In genomic region chr5:34565545-34566283, GRCm38 (mm10) we compare ENCODE assay signal across 8 mouse cellular contexts. TPM values are rescaled to one million over a fixed set of nuclear protein-coding genes. Genes with fewer than 3 reads are reported as not detected.
DNase-seq lines count a peak whose midpoint lies in the region; ATAC-seq and TF ChIP-seq lines count a peak whose summit lies in the region.

No protein-coding gene starts in this region.

- peak; percentile 34 for DNase-seq in kidney, postnatal 14 days
- DNase-seq in kidney, adult 18-20 months: no peak
- DNase-seq in heart, adult 9 months (ENCODE audit: low spot score in 2 of 2): peak; percentile 85 to 90
- peak; percentile 37 to 63 for DNase-seq in layer of hippocampus, postnatal 14 days (ENCODE audit: low spot score in 2 of 2)
- no peak for DNase-seq in cerebellum, adult 2 months
- no peak for DNase-seq in ovary, postnatal 10 days (ENCODE audit: low spot score)

- peaks cover 7% of the 10 kb centered on the region; the same call in 1 of the 2 replicates for H3K4me1 ChIP-seq in embryonic facial prominence, embryonic 15.5 days
- no peaks in the 10 kb centered on the region for H3K4me1 ChIP-seq in midbrain, embryonic 15.5 days
- H3K4me1 ChIP-seq in cerebellum, adult 2 months (ENCODE audit: control insufficient read depth, insufficient read depth, low read length): no peaks in the 10 kb centered on the region

- H3K27me3 ChIP-seq in embryonic facial prominence, embryonic 15.5 days: no peaks in the 10 kb centered on the region
- no peaks in the 10 kb centered on the region for H3K27me3 ChIP-seq in midbrain, embryonic 15.5 days (replicated peaks)
- no peaks in the 10 kb centered on the region for H3K27me3 ChIP-seq in cerebellum, adult 2 months (ENCODE audit: control insufficient read depth, insufficient read depth, low read length)

- H3K36me3 ChIP-seq in embryonic facial prominence, embryonic 15.5 days: peaks cover 26% of the 10 kb centered on the region
- peaks cover 19% of the 10 kb centered on the region for H3K36me3 ChIP-seq in midbrain, embryonic 15.5 days (replicated peaks)

- 47% methylated on average over 7 of the region's 7 CpGs for WGBS in embryonic facial prominence, embryonic 15.5 days
- WGBS in midbrain, embryonic 15.5 days: 71% methylated on average over 7 of the region's 7 CpGs
- WGBS in cerebellum, adult 2 months: 53% methylated on average over 7 of the region's 7 CpGs

- no peak for TF ChIP-seq POLR2A in cerebellum, adult 2 months (IDR thresholded peaks at IDR 0.05; ENCODE audit: borderline replicate concordance, insufficient read depth, low read length)

- ATAC-seq in embryonic facial prominence, embryonic 15.5 days (ENCODE audit: insufficient number of reproducible peaks, low FRiP score, low TSS enrichment, low read depth): peak; percentile 49; the same call in 1 of the 2 replicates
- ATAC-seq in midbrain, embryonic 15.5 days (replicated peaks): 0 out of 2 replicates have a peak, but pooled peaks have one; percentile 21

- no peaks in the 10 kb centered on the region for H3K9me3 ChIP-seq in embryonic facial prominence, embryonic 15.5 days (replicated peaks)
- no peaks in the 10 kb centered on the region for H3K9me3 ChIP-seq in midbrain, embryonic 15.5 days

- no peak overlapping the region; the same call in 1 of the 2 replicates for H3K9ac ChIP-seq in embryonic facial prominence, embryonic 15.5 days
- H3K9ac ChIP-seq in midbrain, embryonic 15.5 days: no peak overlapping the region

- no peak overlapping the region for H3K4me3 ChIP-seq in embryonic facial prominence, embryonic 15.5 days (replicated peaks)
- no peak overlapping the region for H3K4me3 ChIP-seq in midbrain, embryonic 15.5 days
- no peak overlapping the region for H3K4me3 ChIP-seq in cerebellum, adult 2 months (replicated peaks; ENCODE audit: insufficient read depth, low read depth, low read length)

- no peak overlapping the region for H3K4me2 ChIP-seq in embryonic facial prominence, embryonic 15.5 days (replicated peaks)
- no peak overlapping the region for H3K4me2 ChIP-seq in midbrain, embryonic 15.5 days

- peak overlapping the region; percentile 81 for H3K27ac ChIP-seq in embryonic facial prominence, embryonic 15.5 days (replicated peaks)
- H3K27ac ChIP-seq in midbrain, embryonic 15.5 days: peak overlapping the region; percentile 31; the same call in 1 of the 2 replicates
- H3K27ac ChIP-seq in cerebellum, adult 2 months (ENCODE audit: insufficient read depth, low read length): no peak overlapping the region

- no peak for TF ChIP-seq CTCF in cerebellum, adult 2 months (IDR thresholded peaks at IDR 0.05; ENCODE audit: borderline replicate concordance, insufficient read depth, low read depth, low read length)

RNA-seq across cellular contexts. Expression of gene Add1, which starts 7.8 kb away (rescaled TPM):
- polyA plus RNA-seq in embryonic facial prominence, embryonic 15.5 days (2015; fragmentation: Nextera tagmentation; extraction: Ambion mirVana): 186 and 190 TPM in 2 replicates
- total RNA-seq in layer of hippocampus, postnatal 14 days (2021): 100 to 1,000 TPM; 376 to 400 TPM
- polyA plus RNA-seq in midbrain, embryonic 15.5 days (2015; fragmentation: Nextera tagmentation; extraction: Ambion mirVana): 218 and 221 TPM in 2 replicates
- polyA plus RNA-seq in cerebellum, adult 2 months (2012; rRNA removed): 303 and 315 TPM in 2 replicates

RNA-seq across cellular contexts. Expression of gene Sh3bp2, which starts 40.1 kb away (rescaled TPM):
- polyA plus RNA-seq in embryonic facial prominence, embryonic 15.5 days (2015; fragmentation: Nextera tagmentation; extraction: Ambion mirVana): 8.2 and 8.3 TPM in 2 replicates
- 1 to 10 TPM; 6.0 to 6.8 TPM for total RNA-seq in layer of hippocampus, postnatal 14 days (2021)
- polyA plus RNA-seq in midbrain, embryonic 15.5 days (2015; fragmentation: Nextera tagmentation; extraction: Ambion mirVana): 25.4 and 25.9 TPM in 2 replicates
- polyA plus RNA-seq in cerebellum, adult 2 months (2012; rRNA removed): 3.2 and 3.6 TPM in 2 replicates

RNA-seq across cellular contexts. Expression of gene Tnip2, which starts 51.9 kb away (rescaled TPM):
- 29.1 and 34.4 TPM in 2 replicates for polyA plus RNA-seq in embryonic facial prominence, embryonic 15.5 days (2015; fragmentation: Nextera tagmentation; extraction: Ambion mirVana)
- 10 to 100 TPM; 15.2 to 19.1 TPM for total RNA-seq in layer of hippocampus, postnatal 14 days (2021)
- 10.9 and 13.0 TPM in 2 replicates for polyA plus RNA-seq in midbrain, embryonic 15.5 days (2015; fragmentation: Nextera tagmentation; extraction: Ambion mirVana)
- polyA plus RNA-seq in cerebellum, adult 2 months (2012; rRNA removed): 9.6 and 10.0 TPM in 2 replicates

Comparison
In these comparisons a context has a peak if more than half of its experiments do, and no peak if none do; other contexts are left out.
1. DNase-seq: peak in kidney, postnatal 14 days (single experiment), heart, adult 9 months (2 of 2) and layer of hippocampus, postnatal 14 days (2 of 2); none in kidney, adult 18-20 months (single experiment), cerebellum, adult 2 months (0 of 2) and ovary, postnatal 10 days (single experiment).